Mouse (Mus musculus) urinary bladder, adult 18-20 months (tissue): ENCODE measurements at regions not wholly inside any gene's neighbourhood (a gene's known extent, or its start where the extent isn't known, plus 50 kb on each side); places are given as distances from the start of the nearest gene placed in this dataset.

Source experiments
- DNase-seq, 2 experiments: peaks; one replicate each; pipeline ENCODE4 v3.0.0; 2022; ENCODE audit warnings: low spot score in 2 of 2, mixed read lengths in 2 of 2

GRCm38 (mm10) chr8:107717856-107718255, 129.6 kb upstream of the Psmd7 start:
- DNase-seq: no peak

GRCm38 (mm10) chr8:107719656-107720055, 131.4 kb upstream of the Psmd7 start:
- DNase-seq: no peak

- DNase-seq: no peak
Observed at GRCm38 (mm10) chr8:107726716-107727115, 138.5 kb upstream of the Psmd7 start.

- DNase-seq: no peak
Observed at GRCm38 (mm10) chr8:107727276-107727675, 139.0 kb upstream of the Psmd7 start.

DNA sequence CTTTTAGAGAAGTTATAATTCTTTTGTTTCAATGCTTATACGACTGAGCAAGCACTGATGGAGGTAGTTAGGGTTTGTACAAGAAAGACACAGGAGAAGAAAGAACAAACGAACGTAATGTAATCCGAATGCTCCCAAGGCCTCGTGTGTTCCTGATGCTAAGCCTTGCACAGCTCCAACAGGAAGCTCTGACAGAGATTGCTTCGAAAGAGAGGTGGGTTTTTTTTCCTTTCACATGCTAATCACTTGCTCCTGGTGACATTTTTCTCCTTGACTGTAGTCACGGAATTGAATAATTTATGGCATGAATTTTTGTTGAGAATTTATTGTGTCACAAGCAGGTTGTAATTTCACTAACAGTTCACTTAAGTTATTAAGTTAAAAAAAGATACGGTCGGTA, 150.8 kb upstream of the Psmd7 start:
- DNase-seq: no peak

DNA sequence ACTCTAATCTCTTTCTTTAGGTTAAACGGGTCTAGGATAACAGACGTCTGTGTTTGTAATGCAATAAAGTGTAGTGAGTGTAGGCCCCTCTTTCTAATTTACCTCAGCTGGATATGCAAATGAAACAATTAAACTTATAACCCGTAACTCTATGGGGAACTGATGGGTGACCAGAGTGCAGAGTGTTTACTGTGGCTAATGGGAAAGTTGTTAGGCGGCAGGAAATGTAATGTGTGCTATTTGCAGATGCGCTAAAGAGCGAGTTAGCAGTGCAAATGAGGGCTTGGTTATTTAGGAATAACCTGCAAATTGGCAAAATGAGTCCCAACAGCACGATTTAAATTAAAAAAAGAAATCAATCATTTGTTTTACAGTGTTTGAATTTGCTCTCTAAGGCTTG, 168.8 kb upstream of the Psmd7 start:
- DNase-seq: no peak

DNA sequence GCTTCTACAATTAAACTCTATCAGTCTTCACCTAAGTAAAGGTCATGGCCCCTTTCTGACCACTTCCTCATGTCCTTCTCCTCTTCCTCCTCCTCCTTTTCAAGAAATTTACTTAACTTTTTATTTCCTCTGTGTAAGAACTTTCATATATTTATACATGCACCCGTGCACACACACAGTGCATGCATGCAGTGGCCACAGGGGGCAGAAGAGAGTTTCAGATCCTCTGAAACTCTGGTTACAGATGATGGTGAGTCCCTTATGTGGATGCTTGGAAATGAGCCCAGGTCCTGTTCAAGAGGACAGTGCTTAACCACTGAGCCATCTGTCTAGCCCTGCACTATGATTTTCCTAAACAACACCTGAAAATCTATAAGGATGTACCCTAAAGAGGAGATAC, 170.4 kb upstream of the Psmd7 start:
- DNase-seq: no peak

GRCm38 (mm10) chr8:107776906-107777305, 165.5 kb upstream of the Zfhx3 start:
- no peak for DNase-seq

- no peak for DNase-seq
Observed at GRCm38 (mm10) chr8:107785771-107786170, 156.7 kb upstream of the Zfhx3 start.

DNA sequence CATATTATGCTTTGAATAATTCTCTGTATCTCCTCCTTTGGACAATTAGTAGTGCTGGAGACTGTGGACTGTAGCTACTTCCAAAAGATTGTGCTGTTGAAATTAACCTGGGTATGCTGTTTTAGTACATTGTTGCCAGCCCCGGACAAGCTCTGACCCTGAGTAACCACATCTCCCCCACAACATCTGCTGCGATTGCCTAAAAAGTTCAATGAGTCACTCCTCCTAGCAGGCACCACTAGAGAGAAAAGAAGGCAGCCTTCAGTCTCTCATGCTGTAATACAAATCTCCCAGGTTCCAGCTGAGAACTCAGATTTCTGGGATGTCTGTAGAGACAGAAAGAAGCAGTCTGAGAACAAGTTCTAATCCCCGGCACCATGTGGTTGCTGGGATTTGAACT, 150.2 kb upstream of the Zfhx3 start:
- peak in 1 of 2 experiments; percentile 1 for DNase-seq

- no peak for DNase-seq
Observed at GRCm38 (mm10) chr8:107814931-107815330, 127.5 kb upstream of the Zfhx3 start.

- DNase-seq: no peak
Observed at GRCm38 (mm10) chr8:107815775-107816174, 126.7 kb upstream of the Zfhx3 start.

DNA sequence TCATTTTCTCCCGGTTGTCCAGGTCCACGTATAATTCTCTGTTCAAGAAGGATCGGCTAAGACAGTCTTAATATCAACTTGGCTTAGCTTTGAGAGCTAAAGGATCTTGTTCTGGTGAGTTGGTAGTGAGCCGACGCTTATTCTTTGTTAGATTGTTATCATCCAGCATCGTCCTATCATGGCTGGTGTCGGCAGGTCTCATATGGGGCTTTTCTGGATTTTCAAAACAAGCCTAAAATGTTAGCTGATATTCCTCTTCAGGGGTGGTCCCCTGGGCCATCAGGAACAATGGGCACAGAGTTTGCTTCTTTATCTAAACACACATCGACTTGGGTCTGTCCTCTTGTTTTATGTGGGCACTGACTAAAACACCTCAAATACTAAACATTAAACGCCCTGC, 124.6 kb upstream of the Zfhx3 start:
- DNase-seq: no peak

DNA sequence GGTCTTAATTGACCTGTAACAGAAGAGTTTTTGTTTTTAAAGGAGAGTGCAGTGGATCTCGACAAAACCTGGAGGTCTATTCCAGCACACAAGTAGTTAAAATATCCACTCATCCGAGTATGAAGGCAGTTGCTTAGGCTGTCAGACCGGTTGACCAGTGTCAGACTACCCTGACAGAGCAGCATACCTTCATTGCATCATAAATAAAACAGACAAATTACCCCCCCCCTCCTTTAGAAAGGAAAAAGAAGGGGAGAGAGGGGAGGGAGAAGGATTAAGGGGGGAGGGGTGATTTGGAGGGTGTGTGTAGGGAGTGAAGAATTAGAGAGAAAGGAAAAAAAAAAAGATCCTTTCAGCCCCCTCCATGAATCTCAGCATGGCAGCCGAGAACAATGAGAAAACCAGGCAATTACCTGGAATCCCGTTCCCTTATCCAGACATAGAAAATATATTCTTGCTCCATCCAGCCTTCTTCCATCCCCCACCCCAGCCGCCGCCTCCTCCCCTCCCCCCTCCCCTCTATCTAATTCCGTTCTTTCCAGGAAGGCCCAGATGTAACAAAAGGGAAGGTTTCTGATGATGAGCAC, 122.2 kb upstream of the Zfhx3 start:
- no peak for DNase-seq

- peak in 1 of 2 experiments; percentile 6 for DNase-seq
Observed at GRCm38 (mm10) chr8:107821522-107821921, 120.9 kb upstream of the Zfhx3 start.

DNA sequence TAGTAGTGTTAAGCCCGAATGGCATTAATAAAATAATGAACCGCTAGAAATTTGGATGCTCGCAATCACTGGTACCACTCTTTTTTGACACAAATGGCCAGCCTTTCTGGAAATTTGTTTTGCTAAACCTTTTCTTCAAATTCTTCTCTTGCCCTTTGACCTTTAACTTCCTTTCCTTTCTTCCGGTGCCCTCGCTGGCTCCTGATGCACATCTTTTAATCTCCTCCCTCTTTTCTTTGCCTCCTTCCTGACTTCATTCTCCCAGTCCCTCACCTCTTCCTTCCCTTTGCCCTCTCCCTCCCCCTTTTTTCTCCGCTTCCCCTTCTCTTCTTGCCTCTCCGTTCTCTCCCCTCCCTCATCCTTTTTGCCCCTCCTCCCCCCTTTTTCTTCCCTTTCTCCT, 118.3 kb upstream of the Zfhx3 start:
- no peak for DNase-seq

GRCm38 (mm10) chr8:107824640-107825039, 117.8 kb upstream of the Zfhx3 start:
- no peak for DNase-seq

- DNase-seq: no peak
Observed at GRCm38 (mm10) chr8:107827500-107828125, 114.8 kb upstream of the Zfhx3 start.

- no peak for DNase-seq
Observed at GRCm38 (mm10) chr8:107828541-107828940, 113.9 kb upstream of the Zfhx3 start.

DNA sequence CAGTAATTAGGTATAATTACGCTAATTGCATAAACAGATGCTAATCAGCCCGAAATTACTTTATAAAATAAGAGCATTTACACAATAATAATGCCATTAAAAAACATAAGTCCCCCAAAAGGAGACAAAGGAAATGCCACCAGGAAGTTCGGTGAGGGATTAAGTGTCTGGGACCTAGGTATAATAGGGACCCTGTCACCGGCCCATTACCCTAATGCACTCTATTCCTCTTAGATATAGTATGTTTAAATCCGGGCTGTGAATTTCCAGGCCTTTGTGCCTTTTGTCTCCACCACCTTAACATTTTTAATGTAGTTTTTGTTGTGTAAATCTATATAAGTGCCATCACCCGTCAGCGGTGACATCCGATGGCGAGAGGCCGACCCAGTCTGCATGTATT, 109.0 kb upstream of the Zfhx3 start:
- DNase-seq: no peak

- DNase-seq: no peak
Observed at GRCm38 (mm10) chr8:107846141-107846540, 96.3 kb upstream of the Zfhx3 start.

- no peak for DNase-seq
Observed at GRCm38 (mm10) chr8:107851236-107852043, 91.0 kb upstream of the Zfhx3 start.

DNA sequence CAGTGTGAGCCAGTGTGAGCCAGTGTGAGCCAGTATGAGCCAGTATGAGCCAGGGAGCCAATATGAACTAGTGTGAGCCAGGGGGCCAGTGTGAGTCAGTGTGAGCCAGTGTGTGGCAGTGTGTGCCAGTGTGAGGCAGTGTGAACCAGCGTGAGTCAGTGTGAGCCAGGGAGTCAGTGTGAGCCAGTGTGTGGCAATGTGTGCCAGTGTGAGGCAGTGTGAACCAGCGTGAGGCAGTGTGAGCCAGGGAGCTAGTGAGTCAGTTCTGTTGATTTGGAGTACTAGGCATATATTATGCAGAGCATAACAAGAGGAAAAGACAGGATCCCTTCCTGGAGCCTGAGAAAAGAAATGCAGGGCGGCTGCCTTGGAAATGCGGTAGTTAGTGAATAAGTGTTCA, 82.7 kb upstream of the Zfhx3 start:
- DNase-seq: no peak
